Mouse (Mus musculus) megakaryocyte, embryonic 14.5 days (primary cell): Measurements from ENCODE around the gene Zfp827.

Experiments used
- FLI1 ChIP-seq: IDR thresholded peaks from 2 replicates; pipeline ENCODE4 v1.6.1; 2012; ENCODE audit warnings: low read length, inconsistent platforms, mixed read lengths
- GATA1 ChIP-seq: IDR thresholded peaks from 3 replicates; pipeline ENCODE4 v1.6.1; 2012; ENCODE audit warnings: mixed read lengths, low read length, inconsistent platforms, borderline replicate concordance

DNA sequence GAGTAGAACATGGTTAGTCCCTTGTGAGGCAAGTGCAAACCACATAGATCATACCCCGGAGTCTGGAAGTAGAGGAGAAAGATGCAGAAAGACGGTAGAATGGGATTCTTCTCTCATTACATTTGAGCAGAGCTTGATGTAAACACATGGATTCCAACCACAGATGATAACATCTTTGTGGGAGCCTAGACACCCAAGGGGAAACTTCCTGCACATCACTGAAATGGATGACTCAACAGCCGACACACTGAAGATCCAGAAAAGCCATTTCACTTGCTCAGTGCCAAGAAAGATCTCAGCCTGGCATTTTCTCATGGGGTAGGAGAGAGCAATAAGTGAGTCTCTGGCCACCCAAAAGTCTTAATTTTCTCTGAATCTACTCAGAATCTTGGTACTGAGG is 199.7 kb downstream of the Zfp827 start:
- TF ChIP-seq GATA1 = no peak
- no peak for TF ChIP-seq FLI1
